Mouse (Mus musculus): ENCODE results near the gene Grk2.

GRCm38 (mm10) chr19:4300852-4301734, 4.9 kb downstream of the Grk2 start:
- TF ChIP-seq CTCF (IDR thresholded peaks at IDR 0.05; ENCODE audit: borderline replicate concordance, control insufficient read depth, extremely low read depth, insufficient read depth, low read length, poor library complexity): no peak
- no peak for TF ChIP-seq POLR2A (IDR thresholded peaks at IDR 0.05; ENCODE audit: control insufficient read depth, extremely low read depth, insufficient read depth, low read length, poor library complexity)

Data from thymus, adult 2 months (tissue).